In the genomic region with DNA sequence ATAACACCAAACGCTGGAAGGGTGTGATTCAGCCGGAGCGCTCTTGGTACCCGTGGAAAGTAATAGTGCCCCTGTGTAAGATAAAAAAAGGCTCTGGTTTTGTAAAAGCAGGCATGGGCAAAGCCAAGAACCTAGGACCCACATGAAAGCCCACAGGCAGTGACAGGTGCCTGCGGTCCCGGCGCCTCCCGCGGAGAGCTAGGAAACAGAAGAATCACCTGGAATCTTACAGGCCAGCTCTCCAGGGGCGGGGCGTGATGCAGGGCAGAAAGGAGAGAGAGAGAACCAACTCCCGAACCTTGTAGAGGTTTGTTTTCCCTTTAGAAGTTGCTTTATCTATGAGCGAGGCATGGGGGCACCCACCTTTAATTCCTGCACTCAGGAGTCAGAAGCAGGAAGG, we compare ENCODE assay signal across 30 mouse cellular contexts. TPM values are rescaled to one million over a fixed set of nuclear protein-coding genes. Genes with fewer than 3 reads are reported as not detected.
A peak's percentile ranks its signal among the peaks of the same experiment; 100 is the strongest.
DNase-seq lines count a peak whose midpoint lies in the region; ATAC-seq lines count a peak whose summit lies in the region.
"Had no signal": no experiment of that assay in that cellular context is flagged by ENCODE, and none has a peak within 500 bp of the region (broad histone marks: within the 10 kb centered on the region; RNA-seq: fewer than 3 reads in every experiment).

No protein-coding gene starts in this region.

- H3K27me3 ChIP-seq in liver, embryonic 11.5 days (replicated peaks; ENCODE audit: control insufficient read depth, insufficient read depth, low read length): no peaks in the 10 kb centered on the region
- no peaks in the 10 kb centered on the region for H3K27me3 ChIP-seq in liver, embryonic 16.5 days (ENCODE audit: control insufficient read depth, insufficient read depth, low read depth, low read length)
- no peaks in the 10 kb centered on the region for H3K27me3 ChIP-seq in hindbrain, embryonic 11.5 days (ENCODE audit: control insufficient read depth, insufficient read depth, low read length)
- H3K27me3 ChIP-seq: embryonic facial prominence, embryonic 12.5 days; hindbrain, embryonic 13.5 days; limb, embryonic 15.5 days; lung, embryonic 15.5 days; neural tube, embryonic 12.5 days had no signal

- H3K4me2 ChIP-seq in liver, embryonic 11.5 days: peak overlapping the region; percentile 77
- H3K4me2 ChIP-seq in liver, embryonic 16.5 days (ENCODE audit: low read depth, low read length): peak overlapping the region; percentile 80
- H3K4me2 ChIP-seq in hindbrain, embryonic 11.5 days (replicated peaks; ENCODE audit: low read depth, low read length): no peak overlapping the region
- H3K4me2 ChIP-seq: embryonic facial prominence, embryonic 12.5 days; hindbrain, embryonic 13.5 days; limb, embryonic 15.5 days; lung, embryonic 15.5 days; neural tube, embryonic 12.5 days had no signal

- H3K4me1 ChIP-seq in liver, embryonic 11.5 days (replicated peaks; ENCODE audit: control insufficient read depth, insufficient read depth, low read length): peaks cover 20% of the 10 kb centered on the region
- H3K4me1 ChIP-seq in liver, embryonic 16.5 days (ENCODE audit: control insufficient read depth, low read depth, low read length): peaks cover 22% of the 10 kb centered on the region
- H3K4me1 ChIP-seq in hindbrain, embryonic 11.5 days (replicated peaks; ENCODE audit: control insufficient read depth, insufficient read depth, low read length): 0 out of 2 replicates have a peak, but pooled peaks cover 2% of the 10 kb centered on the region

- no peak overlapping the region for H3K9ac ChIP-seq in liver, embryonic 11.5 days (ENCODE audit: low read depth, low read length)
- H3K9ac ChIP-seq in liver, embryonic 16.5 days (ENCODE audit: low read depth, low read length): no peak overlapping the region
- H3K9ac ChIP-seq in hindbrain, embryonic 11.5 days (ENCODE audit: low read depth, low read length): no peak overlapping the region
- H3K9ac ChIP-seq: embryonic facial prominence, embryonic 12.5 days; hindbrain, embryonic 13.5 days; limb, embryonic 15.5 days; lung, embryonic 15.5 days; neural tube, embryonic 12.5 days had no signal

- no peaks in the 10 kb centered on the region for H3K9me3 ChIP-seq in liver, embryonic 11.5 days (ENCODE audit: control insufficient read depth, low read length)
- H3K9me3 ChIP-seq in liver, embryonic 16.5 days (replicated peaks; ENCODE audit: control insufficient read depth, low read length): no peaks in the 10 kb centered on the region
- H3K9me3 ChIP-seq in hindbrain, embryonic 11.5 days (ENCODE audit: control insufficient read depth, low read length): no peaks in the 10 kb centered on the region
- H3K9me3 ChIP-seq: embryonic facial prominence, embryonic 12.5 days; hindbrain, embryonic 13.5 days; limb, embryonic 10.5 days; limb, embryonic 15.5 days; lung, embryonic 15.5 days; midbrain, embryonic 10.5 days; neural tube, embryonic 12.5 days had no signal

- 82% methylated on average over 13 of the region's 13 CpGs for WGBS in liver, embryonic 11.5 days
- 79% methylated on average over 13 of the region's 13 CpGs for WGBS in liver, embryonic 16.5 days (ENCODE audit: insufficient replicate concordance)
- 76% methylated on average over 13 of the region's 13 CpGs for WGBS in hindbrain, embryonic 11.5 days

- H3K4me3 ChIP-seq in liver, embryonic 11.5 days (ENCODE audit: low read depth, low read length): no peak overlapping the region
- no peak overlapping the region; the same call in 1 of the 2 replicates for H3K4me3 ChIP-seq in liver, embryonic 16.5 days (ENCODE audit: low read depth, low read length)
- H3K4me3 ChIP-seq in hindbrain, embryonic 11.5 days (ENCODE audit: low read depth, low read length): no peak overlapping the region
- H3K4me3 ChIP-seq: embryonic facial prominence, embryonic 12.5 days; hindbrain, embryonic 13.5 days; limb, embryonic 10.5 days; limb, embryonic 15.5 days; lung, embryonic 15.5 days; midbrain, embryonic 10.5 days; myocyte; neural tube, embryonic 12.5 days had no signal

- ATAC-seq in liver, embryonic 11.5 days (replicated peaks; ENCODE audit: low FRiP score): no peak
- ATAC-seq in liver, embryonic 16.5 days (ENCODE audit: low read depth): no peak
- no peak for ATAC-seq in hindbrain, embryonic 11.5 days (ENCODE audit: low FRiP score)
- ATAC-seq: CD4-positive, CD25-positive, alpha-beta regulatory T cell, adult 4 months; forebrain, embryonic 16.5 days; intestine, postnatal 0 days had no signal

- peak; percentile 81 for DNase-seq in heart, adult 11 months
- DNase-seq in heart, postnatal 4 days: no peak
- peak; percentile 47 for DNase-seq in testis, postnatal 10 days (ENCODE audit: low spot score)
- DNase-seq in testis, postnatal 14 days (ENCODE audit: low spot score): no peak
- DNase-seq in liver, embryonic 11.5 days (ENCODE audit: low spot score): no peak
- DNase-seq in hindbrain, embryonic 11.5 days (ENCODE audit: low spot score): no peak
- DNase-seq in right cerebral cortex, postnatal 14 days: no peak
- DNase-seq: adrenal gland, postnatal 10 days; cerebellum, adult 9-10 months; embryo, embryonic 11 days; gastrocnemius, postnatal 10 days; heart, postnatal 14 days; kidney, adult 9 months; kidney, postnatal 10 days; layer of hippocampus, postnatal 36 days; right cerebral cortex, adult 18-20 months; right cerebral cortex, postnatal 4 days had no signal

- H3K36me3 ChIP-seq in liver, embryonic 11.5 days (ENCODE audit: control insufficient read depth, insufficient read depth, low read length): no peaks in the 10 kb centered on the region
- peaks cover 3% of the 10 kb centered on the region; the same call in 1 of the 2 replicates for H3K36me3 ChIP-seq in liver, embryonic 16.5 days (ENCODE audit: control insufficient read depth, insufficient read depth)
- no peaks in the 10 kb centered on the region for H3K36me3 ChIP-seq in hindbrain, embryonic 11.5 days (ENCODE audit: control insufficient read depth, insufficient read depth, low read length)
- H3K36me3 ChIP-seq: embryonic facial prominence, embryonic 12.5 days; hindbrain, embryonic 13.5 days; limb, embryonic 15.5 days; lung, embryonic 15.5 days; neural tube, embryonic 12.5 days had no signal

- H3K27ac ChIP-seq in liver, embryonic 11.5 days (ENCODE audit: low read depth, low read length): no peak overlapping the region; the same call in 1 of the 2 replicates
- peak overlapping the region; percentile 100; the same call in 1 of the 2 replicates for H3K27ac ChIP-seq in liver, embryonic 16.5 days (ENCODE audit: low read length)
- no peak overlapping the region for H3K27ac ChIP-seq in hindbrain, embryonic 11.5 days (ENCODE audit: low read depth, low read length)
- H3K27ac ChIP-seq: embryonic facial prominence, embryonic 12.5 days; hindbrain, embryonic 13.5 days; limb, embryonic 10.5 days; limb, embryonic 15.5 days; lung, embryonic 15.5 days; midbrain, embryonic 10.5 days; neural tube, embryonic 12.5 days; stomach, postnatal 0 days had no signal

RNA-seq across cellular contexts. Expression of a gene that starts 2.6 kb away (rescaled TPM):
- 10 to 100 TPM; 96.8 to 99.6 TPM for total RNA-seq in heart, postnatal 4 days (2021)
- polyA plus RNA-seq in liver, embryonic 11.5 days (2014; fragmentation: Nextera tagmentation; extraction: Ambion mirVana): 59.4 and 60.0 TPM in 2 replicates
- polyA plus RNA-seq in liver, embryonic 16.5 days (2015; fragmentation: Nextera tagmentation; extraction: Ambion mirVana): 23.6 and 24.6 TPM in 2 replicates
- polyA plus RNA-seq in hindbrain, embryonic 11.5 days (2014; fragmentation: Nextera tagmentation; extraction: Ambion mirVana): 35.0 and 44.5 TPM in 2 replicates

Comparison
In these comparisons a context has a peak if more than half of its experiments do, and no peak if none do; other contexts are left out.
1. DNase-seq: peak in heart, adult 11 months (single experiment) and testis, postnatal 10 days (single experiment); none in heart, postnatal 4 days (single experiment), testis, postnatal 14 days (single experiment), liver, embryonic 11.5 days (single experiment), hindbrain, embryonic 11.5 days (single experiment) and right cerebral cortex, postnatal 14 days (single experiment).